Mouse (Mus musculus) liver, embryonic 16.5 days (tissue): Measurements from ENCODE around the gene Cerkl. TPM values are rescaled to one million over a fixed set of nuclear protein-coding genes. Genes with fewer than 3 reads are reported as not detected.

Experiments used
- ATAC-seq: fragments of 200-750 bp; cut with Nextera tagmentation; 2 replicates; pipeline ENCODE4 v1.8.0; 2017; ENCODE audit warnings: low read depth, mild to moderate bottlenecking, moderate number of reproducible peaks, moderate library complexity
- H3K27ac ChIP-seq: fragments of 300-500 bp; sonication (generic); 2 replicates; pipeline ENCODE4 v1.5.1; 2014; ENCODE audit warnings: mild to moderate bottlenecking, low read length
- H3K27me3 ChIP-seq: fragments of 300-500 bp; sonication (generic); 2 replicates; pipeline ENCODE4 v1.6.1; 2014; ENCODE audit warnings: low read depth, low read length, mixed read lengths; ENCODE audit not compliant: control insufficient read depth, insufficient read depth
- H3K36me3 ChIP-seq: fragments of 300-500 bp; sonication (generic); 2 replicates; pipeline ENCODE4 v1.6.1; 2014; ENCODE audit warnings: mild to moderate bottlenecking; ENCODE audit not compliant: control insufficient read depth, insufficient read depth
- H3K4me1 ChIP-seq: fragments of 300-500 bp; sonication (generic); 2 replicates; pipeline ENCODE4 v1.6.1; 2014; ENCODE audit warnings: low read depth, low read length, mixed read lengths; ENCODE audit not compliant: control insufficient read depth
- H3K4me2 ChIP-seq: fragments of 300-500 bp; sonication (generic); 2 replicates; pipeline ENCODE4 v1.6.1; 2014; ENCODE audit warnings: low read depth, low read length, mixed read lengths
- H3K4me3 ChIP-seq: fragments of 300-500 bp; sonication (generic); 2 replicates; pipeline ENCODE4 v1.5.1; 2014; ENCODE audit warnings: low read depth, mild to moderate bottlenecking, low read length
- H3K9ac ChIP-seq: fragments of 300-500 bp; sonication (generic); 2 replicates; pipeline ENCODE4 v1.6.1; 2014; ENCODE audit warnings: low read depth, low read length
- H3K9me3 ChIP-seq: fragments of 300-500 bp; sonication (generic); replicated peaks from 2 replicates; pipeline ENCODE4 v1.6.1; 2016; ENCODE audit warnings: low read length; ENCODE audit not compliant: control insufficient read depth
- WGBS: fragments of 180-500 bp; shearing (Covaris S2); extraction: QIAGEN DNeasy Blood & Tissue Kit; methylation state at CpG from one replicate; pipeline ENCODE4 v1.1.7; 2014; ENCODE audit not compliant: insufficient replicate concordance; 5-methylcytosine and 5-hydroxymethylcytosine counted together
- polyA plus RNA-seq: library from polyadenylated mRNA; unstranded; fragments of >200 nt; fragmentation: Nextera tagmentation; extraction: Ambion mirVana; gene quantifications from 2 replicates; pipeline ENCODE4 v1.2.1, GENCODE M21; 2015

Gene Cerkl
- polyA plus RNA-seq, 1 experiment from 2014 or later = 5.0 TPM

DNA sequence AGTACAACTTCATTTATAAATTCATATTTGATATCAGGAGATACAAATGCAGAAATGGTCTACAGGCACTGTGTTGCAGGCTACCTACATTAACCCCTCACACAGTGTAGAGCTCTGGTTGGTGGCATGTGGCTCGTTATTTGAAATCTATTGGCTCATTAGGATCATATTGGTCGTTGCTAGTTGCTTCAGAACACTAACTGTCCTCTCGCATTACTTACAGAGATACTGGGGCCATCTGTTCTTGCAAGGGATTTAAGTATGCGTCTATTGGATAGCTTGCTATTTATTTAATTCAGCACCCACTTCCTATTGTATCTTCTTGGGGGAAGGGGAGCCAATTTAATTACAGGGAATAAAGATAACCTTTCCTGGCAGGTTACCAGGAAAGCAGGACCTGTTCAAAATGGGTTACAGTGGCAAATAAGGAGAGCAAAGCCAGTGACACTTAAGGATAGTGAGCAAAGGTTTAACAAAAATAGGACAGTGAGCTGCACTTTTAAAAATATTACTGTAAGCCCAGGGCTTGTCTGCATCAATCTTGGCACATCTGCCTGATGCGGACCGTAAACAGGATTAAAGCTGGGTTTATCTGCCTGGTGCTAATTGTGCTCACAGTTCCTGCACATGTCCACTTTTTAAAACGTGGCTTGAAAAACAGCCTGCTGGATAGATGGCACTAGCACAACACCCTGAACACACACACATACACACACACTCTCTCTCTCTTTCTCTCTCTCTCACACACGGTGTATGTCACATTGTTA lies 57.2 kb downstream of the Cerkl start:
- no peak overlapping the region for H3K9ac ChIP-seq
- H3K9me3 ChIP-seq = no peaks in the 10 kb centered on the region
- no peaks in the 10 kb centered on the region for H3K36me3 ChIP-seq
- H3K27me3 ChIP-seq = no peaks in the 10 kb centered on the region
- H3K4me1 ChIP-seq = no peaks in the 10 kb centered on the region
- H3K4me2 ChIP-seq = no peak overlapping the region
- H3K4me3 ChIP-seq = no peak overlapping the region
- WGBS = 53% methylated on average over 8 of the region's 8 CpGs
- no peak for ATAC-seq
- H3K27ac ChIP-seq = no peak overlapping the region

DNA sequence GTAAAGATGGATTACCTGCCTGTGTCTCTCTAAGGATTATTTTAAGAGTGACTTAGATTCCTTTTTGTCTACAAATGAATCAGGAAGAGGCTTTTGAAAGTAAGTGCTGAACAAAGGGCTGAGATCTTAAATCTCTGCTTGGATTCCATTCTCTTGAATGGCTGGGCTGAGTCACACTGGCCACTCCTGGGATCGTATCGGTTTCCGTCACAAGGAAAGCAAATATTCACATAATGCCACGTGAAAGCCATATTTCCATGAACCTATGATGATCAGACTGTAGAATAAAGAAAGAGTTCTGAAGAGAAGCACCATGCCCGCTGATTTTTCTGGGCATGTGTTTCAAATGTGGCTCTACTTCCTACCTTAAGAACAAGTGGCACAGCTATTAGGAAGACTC lies 57.8 kb downstream of the Cerkl start:
- Histone ChIP-seq H3K36me3 (no peaks in the 10 kb centered on the region), H3K27me3 (no peaks in the 10 kb centered on the region), H3K4me2 (no peak overlapping the region), H3K9me3 (no peaks in the 10 kb centered on the region), H3K27ac (no peak overlapping the region), H3K9ac (no peak overlapping the region), H3K4me3 (no peak overlapping the region), H3K4me1 (no peaks in the 10 kb centered on the region)
- ATAC-seq = no peak
- WGBS = 62% methylated on average over 5 of the region's 5 CpGs

DNA sequence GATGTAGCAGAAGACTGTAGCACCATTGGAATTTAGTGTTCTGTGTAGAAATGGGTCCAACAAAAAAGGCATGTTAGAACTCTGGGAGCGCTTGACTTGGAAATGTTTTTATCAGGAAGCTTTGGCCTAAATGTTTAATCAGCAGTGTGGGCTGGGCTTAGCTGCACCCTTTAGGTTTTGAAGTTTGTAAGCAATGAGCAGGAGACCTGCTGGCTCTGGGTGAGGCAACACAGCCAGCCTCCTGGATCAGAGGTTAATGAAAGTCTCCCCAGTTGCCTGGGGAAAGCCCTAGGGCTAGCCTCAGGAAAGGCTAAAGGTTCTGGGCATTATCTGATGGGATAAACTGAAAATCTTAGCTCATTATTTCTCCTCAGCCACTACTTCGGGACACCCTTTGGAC lies 58.2 kb downstream of the Cerkl start:
- Histone ChIP-seq H3K9ac (no peak overlapping the region), H3K4me2 (no peak overlapping the region), H3K27me3 (no peaks in the 10 kb centered on the region), H3K36me3 (no peaks in the 10 kb centered on the region), H3K27ac (no peak overlapping the region), H3K4me1 (no peaks in the 10 kb centered on the region), H3K9me3 (no peaks in the 10 kb centered on the region), H3K4me3 (no peak overlapping the region)
- no peak for ATAC-seq
- WGBS = 45% methylated on average over 2 of the region's 2 CpGs

DNA sequence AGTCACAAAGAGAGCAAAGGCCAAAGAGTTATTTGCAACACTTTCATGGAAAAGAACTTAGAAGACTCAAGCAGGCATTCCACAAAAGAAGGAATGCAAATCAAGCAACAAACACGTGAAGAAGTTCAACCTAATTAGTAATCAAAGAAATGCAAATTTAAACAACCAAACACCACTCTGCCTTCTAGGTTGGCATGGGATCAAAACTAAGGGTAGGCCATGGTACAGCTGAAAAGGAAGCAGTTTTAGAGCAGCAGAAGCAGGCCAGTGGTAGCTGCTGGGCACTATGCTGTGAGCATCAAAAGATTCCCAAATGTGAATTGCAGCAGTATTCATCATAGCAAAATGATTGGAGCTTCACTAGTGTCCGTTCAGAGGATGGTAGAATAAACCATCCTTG lies 59.5 kb downstream of the Cerkl start:
- Histone ChIP-seq H3K4me1 (no peaks in the 10 kb centered on the region), H3K4me3 (no peak overlapping the region), H3K36me3 (no peaks in the 10 kb centered on the region), H3K9me3 (no peaks in the 10 kb centered on the region), H3K27me3 (no peaks in the 10 kb centered on the region), H3K27ac (no peak overlapping the region), H3K4me2 (no peak overlapping the region), H3K9ac (no peak overlapping the region)
- no peak for ATAC-seq
- WGBS = 40% methylated on average over 2 of the region's 2 CpGs

DNA sequence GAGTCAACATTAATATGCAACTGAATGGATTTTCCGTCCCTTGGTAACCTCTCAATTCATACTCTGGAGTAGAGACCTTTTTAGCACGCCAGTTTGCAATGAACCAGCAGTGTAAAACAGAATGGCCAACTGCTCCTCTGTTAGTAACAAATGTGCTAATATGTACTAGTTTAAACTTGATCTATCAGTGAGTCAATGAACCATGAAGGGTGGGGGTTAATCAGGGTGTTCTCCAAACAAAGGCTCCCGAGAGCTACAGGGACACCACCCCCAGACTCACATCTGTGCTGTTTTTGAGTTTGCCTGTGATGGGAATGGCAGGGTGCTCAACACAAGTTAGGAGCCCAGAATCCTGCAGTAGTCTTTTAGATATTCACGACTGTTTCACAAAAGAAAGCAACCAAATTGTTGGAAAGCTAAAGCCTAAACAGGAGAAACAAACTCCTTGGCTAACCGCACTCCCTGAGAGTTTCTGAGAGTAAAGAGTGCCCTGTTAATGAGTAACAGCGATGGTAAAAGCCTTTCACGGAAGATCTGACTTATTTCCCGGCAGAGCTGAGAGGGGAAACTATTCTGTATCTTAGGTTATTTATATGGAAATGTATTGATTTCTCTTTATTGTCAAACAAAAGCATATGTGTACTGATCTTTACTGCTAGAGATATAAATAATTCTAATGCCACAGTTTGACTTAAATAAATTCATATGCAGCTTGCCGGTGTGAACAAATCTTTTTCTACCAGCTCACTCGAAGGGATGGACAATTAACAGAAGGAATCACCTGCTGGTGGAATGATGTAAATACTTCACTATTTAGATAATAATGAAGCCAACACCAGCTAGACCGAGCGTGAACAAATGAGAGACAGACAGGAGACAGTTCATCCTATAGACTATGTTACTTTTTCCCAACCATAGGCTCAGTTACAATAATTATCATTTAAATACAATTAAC lies 77.2 kb downstream of the Cerkl start:
- Histone ChIP-seq H3K4me3 (no peak overlapping the region), H3K27me3 (no peaks in the 10 kb centered on the region), H3K9me3 (no peaks in the 10 kb centered on the region), H3K9ac (no peak overlapping the region), H3K36me3 (no peaks in the 10 kb centered on the region), H3K4me1 (no peaks in the 10 kb centered on the region), H3K27ac (peak overlapping the region; percentile 18; the same call in 1 of the 2 replicates), H3K4me2 (no peak overlapping the region)
- ATAC-seq = peak; percentile 59
- WGBS = 43% methylated on average over 12 of the region's 12 CpGs

DNA sequence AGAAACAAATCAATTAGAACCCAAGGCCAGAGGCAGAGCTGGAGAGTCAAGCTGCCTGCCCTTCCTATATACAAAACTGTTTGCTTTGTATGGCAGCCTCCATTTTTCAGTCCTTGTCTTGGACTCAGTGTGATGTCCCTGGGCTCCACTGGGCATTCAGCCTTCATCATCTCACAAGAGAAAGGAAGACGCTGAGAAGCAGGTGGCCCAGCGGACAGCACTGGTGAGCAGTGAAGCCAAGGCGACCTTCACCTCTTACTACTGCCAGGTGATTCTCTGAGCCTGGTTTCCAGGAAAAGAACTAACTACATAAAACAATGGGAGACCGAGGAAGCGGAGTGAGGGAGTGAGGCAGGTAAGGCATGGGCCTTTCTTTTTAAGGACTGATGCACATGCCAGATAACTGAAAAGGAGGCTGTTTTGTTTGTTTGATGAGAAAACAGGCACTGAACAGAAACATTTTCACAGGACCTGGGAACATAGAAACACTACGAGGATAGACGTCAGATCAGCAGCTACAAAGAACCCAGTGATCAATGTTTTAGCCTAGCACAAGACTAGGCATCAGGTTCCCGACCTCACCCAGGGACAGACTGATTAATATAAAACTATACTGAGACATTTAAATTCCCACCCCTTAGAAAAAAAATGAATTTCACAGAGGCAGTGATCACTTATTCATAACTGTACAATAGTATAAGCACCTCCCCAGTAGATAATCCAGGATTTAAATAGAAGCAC lies 78.1 kb downstream of the Cerkl start:
- H3K27ac ChIP-seq = peak overlapping the region; percentile 18; the same call in 1 of the 2 replicates

DNA sequence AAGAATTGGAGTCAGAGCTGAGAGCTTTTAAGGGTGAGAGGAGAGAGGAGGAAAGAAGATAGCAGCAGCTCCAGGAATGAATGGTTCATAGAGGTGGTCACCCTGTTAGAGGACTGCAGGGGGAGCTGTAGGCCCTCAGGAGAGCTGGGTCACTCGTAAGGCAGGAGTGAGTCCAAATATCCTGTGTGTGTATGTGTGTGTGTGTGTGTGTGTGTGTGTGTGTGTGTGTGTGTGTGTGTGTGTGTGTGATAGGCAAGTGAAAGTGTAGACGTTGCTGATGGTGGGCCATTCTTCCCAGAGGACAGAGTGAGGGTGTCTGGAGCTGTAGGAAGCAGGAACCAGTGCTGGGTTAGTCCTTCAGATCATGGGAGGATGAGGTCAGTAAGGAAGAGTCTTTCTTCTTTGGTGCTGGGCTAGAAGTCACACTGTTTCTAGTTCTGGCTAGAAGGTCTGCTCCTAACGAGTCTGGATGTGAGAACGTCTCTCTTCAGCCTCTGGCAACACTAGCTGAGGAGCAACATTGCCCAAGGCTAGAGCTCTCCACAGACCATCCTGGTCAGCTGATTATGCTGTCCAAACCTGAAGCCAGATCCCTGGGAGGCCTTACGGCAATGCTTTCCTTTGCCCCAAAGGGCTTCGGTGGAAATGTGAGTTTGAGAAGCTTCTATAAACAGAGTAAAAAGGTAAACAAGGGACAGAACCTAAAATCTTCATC lies 83.9 kb downstream of the Cerkl start:
- Histone ChIP-seq H3K36me3 (no peaks in the 10 kb centered on the region), H3K9me3 (no peaks in the 10 kb centered on the region), H3K9ac (no peak overlapping the region), H3K27me3 (no peaks in the 10 kb centered on the region), H3K4me2 (no peak overlapping the region), H3K4me1 (no peaks in the 10 kb centered on the region; the same call in 1 of the 2 replicates), H3K4me3 (no peak overlapping the region), H3K27ac (no peak overlapping the region)
- no peak for ATAC-seq
- 39% methylated on average over 6 of the region's 6 CpGs for WGBS

More for the DNA sequence above, 78.1 kb downstream of the Cerkl start:
- Histone ChIP-seq H3K27me3 (no peaks in the 10 kb centered on the region), H3K4me3 (no peak overlapping the region), H3K9me3 (no peaks in the 10 kb centered on the region), H3K4me2 (no peak overlapping the region), H3K9ac (no peak overlapping the region), H3K4me1 (no peaks in the 10 kb centered on the region), H3K36me3 (no peaks in the 10 kb centered on the region)
- no peak for ATAC-seq
- 58% methylated on average over 8 of the region's 8 CpGs for WGBS

DNA sequence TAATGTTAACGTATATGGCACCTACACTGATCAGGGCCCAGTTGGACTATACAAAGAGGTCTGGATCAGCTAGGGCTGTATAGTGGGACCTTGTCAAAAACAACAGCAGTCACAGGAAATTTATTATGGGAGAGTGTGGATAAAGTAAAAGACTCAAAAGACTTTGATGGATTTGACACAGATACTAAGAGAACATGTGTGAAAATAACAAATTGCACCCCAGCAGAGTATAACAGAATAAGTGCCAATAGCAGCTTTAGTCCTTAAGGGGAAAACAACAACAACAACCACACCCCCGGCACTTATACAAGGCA lies 84.5 kb downstream of the Cerkl start:
- Histone ChIP-seq H3K4me2 (no peak overlapping the region), H3K9ac (no peak overlapping the region)
- 43% methylated on average over 2 of the region's 2 CpGs for WGBS

More for the DNA sequence above, 84.5 kb downstream of the Cerkl start:
- Histone ChIP-seq H3K9me3 (no peaks in the 10 kb centered on the region), H3K27ac (no peak overlapping the region), H3K4me3 (no peak overlapping the region), H3K36me3 (no peaks in the 10 kb centered on the region), H3K27me3 (no peaks in the 10 kb centered on the region), H3K4me1 (no peaks in the 10 kb centered on the region; the same call in 1 of the 2 replicates)
- ATAC-seq = no peak
